Mouse (Mus musculus): Measurements from ENCODE around the gene Natd1. TPM values are rescaled to one million over a fixed set of nuclear protein-coding genes. Genes with fewer than 3 reads are reported as not detected.

Gene Natd1
- polyA plus RNA-seq (2017; shearing (Covaris generic)) = 5.1 TPM

GRCm38 (mm10) chr11:60914491-60914890, at the start of gene Natd1:
Natd1 (minus strand) TSS chr11:60914750.

GRCm38 (mm10) chr11:60931869-60932481, 17.4 kb upstream of the Natd1 start, which contains the start of gene Map2k3:
Map2k3 (plus strand) TSS chr11:60932033.

GRCm38 (mm10) chr11:60878675-60879294, 35.8 kb downstream of the Natd1 start, which contains the start of gene Tmem11:
Tmem11 (minus strand) TSS chr11:60879272.

Other genes with a start within 250 kb of the Natd1 start
- 30.8 TPM for gene Llgl1, start 215.0 kb downstream of the Natd1 start, polyA plus RNA-seq (2017; shearing (Covaris generic))
- 150 TPM for gene Flii, start 187.5 kb downstream of the Natd1 start, polyA plus RNA-seq (2017; shearing (Covaris generic))
- 12.4 TPM for gene Mief2, start 186.4 kb downstream of the Natd1 start, polyA plus RNA-seq (2017; shearing (Covaris generic))
- gene Top3a, start 137.4 kb downstream of the Natd1 start, polyA plus RNA-seq (2017; shearing (Covaris generic)) = 17.7 TPM
- gene Smcr8, start 137.2 kb downstream of the Natd1 start, polyA plus RNA-seq (2017; shearing (Covaris generic)) = 12.6 TPM
- 5.4 TPM for gene Shmt1, start 103.0 kb downstream of the Natd1 start, polyA plus RNA-seq (2017; shearing (Covaris generic))
- gene Dhrs7b, start 84.1 kb downstream of the Natd1 start, polyA plus RNA-seq (2017; shearing (Covaris generic)) = 15.5 TPM
- 43.5 TPM for gene Tmem11, start 35.5 kb downstream of the Natd1 start, polyA plus RNA-seq (2017; shearing (Covaris generic))
- 171 TPM for gene Map2k3, start 17.3 kb upstream of the Natd1 start, polyA plus RNA-seq (2017; shearing (Covaris generic))
- not detected for gene Kcnj12, start 107.8 kb upstream of the Natd1 start, polyA plus RNA-seq (2017; shearing (Covaris generic))
- gene Tnfrsf13b, start 212.0 kb upstream of the Natd1 start, polyA plus RNA-seq (2017; shearing (Covaris generic)) = 25.0 TPM